Mouse (Mus musculus): Measurements from ENCODE around the gene Ncdn. TPM values are rescaled to one million over a fixed set of nuclear protein-coding genes. Genes with fewer than 3 reads are reported as not detected.

Gene Ncdn
- total RNA-seq, 1 experiment from 2014 or later, result 23.8 TPM

GRCm38 (mm10) chr4:126732111-126732510, 21.1 kb downstream of the Ncdn start:
- DNase-seq, result no peak

- no peak for DNase-seq
Measured at GRCm38 (mm10) chr4:126707439-126707826, 45.8 kb downstream of the Ncdn start.

GRCm38 (mm10) chr4:126706630-126707438, 46.4 kb downstream of the Ncdn start:
- no peak for DNase-seq

- no peak for DNase-seq
Measured at GRCm38 (mm10) chr4:126696908-126697307, 56.3 kb downstream of the Ncdn start.

Other genes with a start within 250 kb of the Ncdn start
- gene Ago4, start 220.0 kb downstream of the Ncdn start, total RNA-seq (2021), result 4.3 and 5.9 TPM in 2 replicates
- gene Clspn, start 196.5 kb downstream of the Ncdn start, total RNA-seq (2021), result 10.2 and 11.3 TPM in 2 replicates
- 8.8 and 11.7 TPM in 2 replicates for gene 5730409E04Rik, start 143.6 kb downstream of the Ncdn start, total RNA-seq (2021)
- 184 and 190 TPM in 2 replicates for gene Psmb2, start 75.8 kb downstream of the Ncdn start, total RNA-seq (2021)
- gene Tfap2e, start 17.2 kb downstream of the Ncdn start, total RNA-seq (2021), result not detected in 2 replicates
- gene AU040320, start 106 bp upstream of the Ncdn start, total RNA-seq (2021), result 28.9 and 32.4 TPM in 2 replicates
- gene Zmym4, start 214.7 kb upstream of the Ncdn start, total RNA-seq (2021), result 37.1 and 40.0 TPM in 2 replicates

Data from adrenal gland, postnatal 14 days (tissue).